Mouse (Mus musculus): Measurements from ENCODE around the gene Atf6. TPM values are rescaled to one million over a fixed set of nuclear protein-coding genes. Genes with fewer than 3 reads are reported as not detected.

Gene Atf6
- total and polyA plus RNA-seq, 3 experiments: 11.7 to 16.4 TPM; not detected in 1

DNA sequence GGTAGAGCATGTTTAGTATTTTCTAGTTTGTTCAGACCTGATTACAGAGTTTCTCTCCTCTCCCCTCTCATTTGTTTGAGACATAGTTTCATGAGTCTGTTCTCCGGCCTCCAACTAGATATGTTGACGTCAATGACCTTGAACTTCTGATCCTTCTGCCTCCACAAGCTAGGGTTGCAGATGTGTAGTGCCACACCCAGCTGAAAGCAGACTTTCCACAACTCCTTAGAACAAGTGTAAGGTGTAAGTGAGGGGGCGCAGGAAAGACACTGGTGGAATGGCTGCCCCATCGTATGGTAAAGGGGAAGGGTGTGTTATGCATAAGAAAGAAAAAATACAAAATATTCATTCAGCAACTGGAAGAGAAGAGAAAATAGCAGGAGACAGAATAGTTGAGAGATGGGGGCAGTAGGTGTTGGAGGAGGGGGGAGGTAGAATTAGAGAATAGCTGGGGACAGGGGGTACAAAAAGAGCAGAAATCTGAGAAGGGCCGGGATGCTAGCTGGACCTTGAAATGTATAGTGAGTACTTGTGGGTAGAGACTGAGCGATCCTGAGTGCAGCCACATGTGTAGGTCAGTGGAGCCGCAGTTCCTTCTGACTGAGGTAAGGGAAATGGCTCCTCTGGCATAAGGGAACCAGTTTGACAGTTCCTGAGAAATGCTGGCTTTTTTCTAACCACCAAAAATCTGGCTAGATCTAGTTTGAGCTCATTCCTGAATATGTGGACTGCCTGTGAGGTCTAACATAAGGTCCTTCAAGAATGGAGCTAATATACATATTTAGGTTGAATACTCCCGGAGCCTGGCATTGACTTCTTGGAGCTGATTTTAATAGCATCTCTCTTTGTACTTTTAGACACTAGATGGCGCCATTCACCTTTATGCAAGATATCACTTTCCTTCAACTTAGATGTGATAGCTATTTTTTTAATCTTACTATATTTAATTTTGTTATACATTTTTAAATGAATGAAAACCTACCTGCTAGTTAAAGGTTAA is 27.3 kb upstream of the Atf6 start:
- no peaks in the 10 kb centered on the region for H3K9me3 ChIP-seq (replicated peaks; ENCODE audit: insufficient read depth, low read length)
- no peak overlapping the region for H3K27ac ChIP-seq (ENCODE audit: control insufficient read depth, low read depth, low read length)
- no peaks in the 10 kb centered on the region for H3K27me3 ChIP-seq (ENCODE audit: control insufficient read depth in 1 of 2, insufficient read depth in 2 of 2, low read length in 2 of 2)
- peak; percentile 85 for DNase-seq (ENCODE audit: low read depth, low spot score)
- no peaks in the 10 kb centered on the region for H3K79me2 ChIP-seq (ENCODE audit: control insufficient read depth, insufficient read depth, low read length, poor library complexity)
- no peak overlapping the region for H3K9ac ChIP-seq (ENCODE audit: control insufficient read depth, low read depth, low read length, poor library complexity, severe bottlenecking)
- 0 out of 2 replicates have a peak, but pooled peaks have one; percentile 43 for TF ChIP-seq HCFC1 (IDR thresholded peaks at IDR 0.05; ENCODE audit: low read depth, low read length)
- TF ChIP-seq CHD2 (IDR thresholded peaks at IDR 0.05; ENCODE audit: low read length): no peak
- peak; percentile 86 for TF ChIP-seq ZNF384 (IDR thresholded peaks at IDR 0.05; ENCODE audit: low read depth, low read length)
- peak; percentile 82; the same call in 1 of the 2 replicates for TF ChIP-seq SIN3A (IDR thresholded peaks at IDR 0.05; ENCODE audit: low read length)
- no peak for TF ChIP-seq NRF1 (IDR thresholded peaks at IDR 0.05; ENCODE audit: insufficient read depth, low read depth, low read length, poor library complexity, severe bottlenecking)
- no peak for TF ChIP-seq KAT2A (conservative IDR thresholded peaks at IDR 0.05; ENCODE audit: low read depth, low read length)
- TF ChIP-seq RAD21 (IDR thresholded peaks at IDR 0.05; ENCODE audit: low read depth, low read length): peak; percentile 88
- TF ChIP-seq MYC (IDR thresholded peaks at IDR 0.05; ENCODE audit: low read depth, low read length): peak; percentile 41; the same call in 1 of the 2 replicates
- peak; percentile 72 for TF ChIP-seq ZC3H11A (IDR thresholded peaks at IDR 0.05; ENCODE audit: low read depth, low read length)
- no peak for TF ChIP-seq TCF12 (IDR thresholded peaks at IDR 0.05; ENCODE audit: low read depth, low read length)
- TF ChIP-seq BHLHE40 (IDR thresholded peaks at IDR 0.05; ENCODE audit: borderline replicate concordance, low read depth, low read length): no peak
- TF ChIP-seq CTCF (IDR thresholded peaks at IDR 0.05 in 2 of 3, conservative IDR thresholded peaks at IDR 0.05 in 1 of 3; ENCODE audit: control insufficient read depth in 1 of 3, insufficient read depth in 1 of 3, low read depth in 2 of 3, low read length in 3 of 3, poor library complexity in 1 of 3, severe bottlenecking in 1 of 3): peak in 2 of 3 experiments; percentile 55 to 80; a peak in 4 of 6 replicates
- peak; percentile 68 for TF ChIP-seq SMC3 (IDR thresholded peaks at IDR 0.05; ENCODE audit: low read depth, low read length)
- no peak for TF ChIP-seq MEF2A (IDR thresholded peaks at IDR 0.05; ENCODE audit: extremely low read depth, insufficient replicate concordance, low read depth, low read length, poor library complexity, severe bottlenecking)
- TF ChIP-seq EP300 (IDR thresholded peaks at IDR 0.05; ENCODE audit: low read depth in 1 of 2, low read length in 2 of 2): no peak
- TF ChIP-seq USF1 (IDR thresholded peaks at IDR 0.05; ENCODE audit: low read depth, low read length): no peak
- no peak for TF ChIP-seq USF2 (IDR thresholded peaks at IDR 0.05; ENCODE audit: borderline replicate concordance in 1 of 2, insufficient read depth in 1 of 2, low read depth in 1 of 2, low read length in 2 of 2)
- TF ChIP-seq MXI1 (IDR thresholded peaks at IDR 0.05; ENCODE audit: low read depth, low read length): no peak
- TF ChIP-seq MAX (IDR thresholded peaks at IDR 0.05; ENCODE audit: low read length): 0 out of 2 replicates have a peak, but pooled peaks have one; percentile 26
- TF ChIP-seq ELF1 (IDR thresholded peaks at IDR 0.05; ENCODE audit: low read depth, low read length): no peak
- no peak for TF ChIP-seq ZKSCAN1 (IDR thresholded peaks at IDR 0.05; ENCODE audit: low read depth, low read length)
- peaks cover 17 to 26% of the 10 kb centered on the region in 2 experiments for H3K4me1 ChIP-seq (ENCODE audit: control insufficient read depth in 1 of 2, insufficient read depth in 2 of 2, low read length in 2 of 2)
- no peak overlapping the region for H3K4me3 ChIP-seq (ENCODE audit: control insufficient read depth in 1 of 2, insufficient read depth in 1 of 2, low read depth in 2 of 2, low read length in 2 of 2)
- peaks cover 0 to 17% of the 10 kb centered on the region in 2 experiments; a peak in 2 of 4 replicates for H3K36me3 ChIP-seq (ENCODE audit: control insufficient read depth in 1 of 2, insufficient read depth in 2 of 2, low read length in 2 of 2)

All from MEL (cell line).